Mouse (Mus musculus) olfactory bulb, adult 2 months (tissue): Measurements from ENCODE around the gene Phactr1. TPM values are rescaled to one million over a fixed set of nuclear protein-coding genes. Genes with fewer than 3 reads are reported as not detected.

ENCODE experiments used
- H3K27ac ChIP-seq: fragments of 200-500 bp; 2 replicates; pipeline ENCODE4 v1.5.1; 2012; ENCODE audit warnings: low read depth, low read length; ENCODE audit not compliant: insufficient read depth
- H3K4me1 ChIP-seq: fragments of 200-500 bp; 2 replicates; pipeline ENCODE4 v1.6.1; 2012; ENCODE audit warnings: low read length; ENCODE audit not compliant: control insufficient read depth, insufficient read depth
- H3K4me3 ChIP-seq: fragments of 200-500 bp; 2 replicates; pipeline ENCODE4 v1.5.1; 2012; ENCODE audit warnings: mild to moderate bottlenecking, low read depth, low read length, moderate library complexity; ENCODE audit not compliant: insufficient read depth
- CTCF ChIP-seq: fragments of 200-500 bp; IDR thresholded peaks from 2 replicates; pipeline ENCODE4 v1.5.1; 2012; ENCODE audit warnings: low read depth, mild to moderate bottlenecking, low read length, moderate library complexity; ENCODE audit not compliant: insufficient read depth
- POLR2A ChIP-seq: fragments of 200-500 bp; IDR thresholded peaks from 2 replicates; pipeline ENCODE4 v1.6.1; 2012; ENCODE audit warnings: mild to moderate bottlenecking, low read depth, low read length, moderate library complexity; ENCODE audit not compliant: insufficient read depth
- WGBS: fragments of 180-500 bp; shearing (Covaris S2); methylation state at CpG from one replicate; pipeline ENCODE4 v1.1.7; 2018; 5-methylcytosine and 5-hydroxymethylcytosine counted together
- polyA plus RNA-seq: library from polyadenylated mRNA; stranded (reverse); fragments of >200 nt; gene quantifications from 2 replicates; pipeline ENCODE4 v1.2.4, GENCODE M21; 2012; ENCODE audit warnings: low replicate concordance; ENCODE audit not compliant: missing spikeins, insufficient read depth, insufficient read length

Phactr1 gene
- polyA plus RNA-seq, 1 experiment: not detected

DNA sequence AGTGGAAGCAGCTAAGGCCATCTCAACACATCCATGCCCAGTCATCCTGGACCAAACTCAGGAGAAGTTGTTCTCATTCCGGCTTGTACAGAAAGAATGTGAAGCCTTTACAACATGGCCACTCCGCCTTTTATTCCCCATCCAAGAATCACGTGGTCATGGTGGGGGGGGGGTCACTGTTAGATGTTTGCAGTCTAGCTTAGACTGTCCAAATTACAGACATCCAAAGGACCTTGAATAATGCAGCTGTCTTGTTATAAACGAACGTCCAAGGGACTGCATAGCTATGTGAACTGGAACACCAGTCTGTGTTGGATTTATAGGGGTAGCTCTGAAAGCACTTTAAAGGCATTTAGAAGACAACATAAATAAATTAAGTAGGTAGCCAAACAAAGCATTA, 328.0 kb downstream of the Phactr1 start:
- WGBS: 70% methylated on average over 5 of the region's 5 CpGs
- Histone ChIP-seq H3K27ac (no peak overlapping the region), H3K4me1 (peaks cover 4% of the 10 kb centered on the region; the same call in 1 of the 2 replicates), H3K4me3 (no peak overlapping the region)
- TF ChIP-seq POLR2A (no peak), CTCF (no peak)

DNA sequence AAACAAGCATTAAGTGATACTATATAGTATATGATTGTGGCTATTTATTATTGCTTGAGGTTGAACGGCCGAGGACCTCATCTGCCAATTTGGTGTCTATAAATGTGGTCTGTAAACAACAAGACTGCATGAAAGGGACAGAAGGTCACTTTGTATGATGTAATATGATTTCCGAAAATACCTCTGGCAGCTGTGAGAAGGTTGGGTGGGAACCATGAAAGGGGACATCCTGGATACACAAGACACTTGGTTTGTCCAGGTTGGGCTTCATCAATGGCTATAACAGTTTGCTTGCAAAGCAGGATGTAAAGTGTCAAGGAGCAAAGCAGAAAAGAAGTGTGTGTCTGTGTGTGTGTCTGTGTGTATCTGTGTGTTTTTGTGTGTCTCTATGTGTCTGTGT, 329.2 kb downstream of the Phactr1 start:
- H3K4me3 ChIP-seq: no peak overlapping the region
- H3K4me1 ChIP-seq: 0 out of 2 replicates have a peak, but pooled peaks cover 4% of the 10 kb centered on the region
- no peak overlapping the region for H3K27ac ChIP-seq
- 95% methylated on average over 3 of the region's 3 CpGs for WGBS
- TF ChIP-seq POLR2A (no peak), CTCF (no peak)

DNA sequence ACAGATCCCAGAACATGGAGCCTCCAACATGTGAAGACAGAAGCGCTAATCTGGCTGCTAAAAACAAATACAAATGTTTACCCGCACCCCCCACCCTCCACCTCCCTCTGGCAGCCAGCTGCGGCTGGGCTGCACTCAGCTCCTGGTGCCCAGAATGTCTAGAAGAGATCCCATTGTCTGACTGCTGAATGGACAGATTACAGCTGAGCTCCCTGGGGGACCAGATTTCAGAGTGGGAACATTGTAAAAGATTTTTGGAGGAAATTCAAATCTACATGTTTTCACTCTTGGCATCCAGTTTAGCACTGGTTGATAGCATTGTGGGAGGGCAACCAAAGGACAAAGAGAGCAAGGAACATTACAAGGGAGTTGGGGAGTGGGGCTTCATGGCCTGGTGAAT, 331.1 kb downstream of the Phactr1 start:
- H3K4me1 ChIP-seq: 0 out of 2 replicates have a peak, but pooled peaks cover 4% of the 10 kb centered on the region
- 24% methylated on average over 3 of the region's 3 CpGs for WGBS
- 0 out of 2 replicates have a peak overlapping the region, but pooled peaks have one; percentile 39 for H3K27ac ChIP-seq
- TF ChIP-seq CTCF (no peak), POLR2A (no peak)
- no peak overlapping the region for H3K4me3 ChIP-seq

GRCm38 (mm10) chr13:43013984-43014383, 333.6 kb downstream of the Phactr1 start:
- WGBS: 55% methylated on average over 4 of the region's 4 CpGs
- TF ChIP-seq CTCF (no peak), POLR2A (no peak)
- H3K27ac ChIP-seq: no peak overlapping the region
- 0 out of 2 replicates have a peak, but pooled peaks cover 4% of the 10 kb centered on the region for H3K4me1 ChIP-seq
- no peak overlapping the region for H3K4me3 ChIP-seq

- TF ChIP-seq CTCF (no peak), POLR2A (no peak)
- Histone ChIP-seq H3K27ac (no peak overlapping the region), H3K4me3 (no peak overlapping the region), H3K4me1 (0 out of 2 replicates have a peak, but pooled peaks cover 4% of the 10 kb centered on the region)
- 39% methylated on average over 6 of the region's 6 CpGs for WGBS
Measured at GRCm38 (mm10) chr13:43015768-43016167, 335.3 kb downstream of the Phactr1 start.

DNA sequence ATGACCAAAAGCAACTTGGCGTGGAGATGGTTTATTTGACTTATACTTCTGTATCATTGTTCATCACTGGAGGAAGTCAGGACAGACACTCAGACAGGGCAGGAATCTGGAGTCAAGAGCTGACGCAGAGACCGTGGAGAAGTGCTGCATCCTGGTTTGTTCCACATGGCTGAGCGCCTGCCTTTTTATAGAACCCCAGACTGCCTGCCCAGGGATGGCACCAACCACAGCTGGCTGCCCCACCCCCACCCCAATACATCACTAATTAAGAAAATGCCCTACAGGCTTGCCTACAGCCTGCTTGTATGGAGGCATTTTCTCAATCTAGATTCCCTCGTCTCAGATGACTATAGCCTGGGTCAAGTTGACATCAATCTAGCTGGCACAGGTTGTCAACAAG, 338.4 kb downstream of the Phactr1 start:
- Histone ChIP-seq H3K4me3 (no peak overlapping the region), H3K27ac (no peak overlapping the region), H3K4me1 (peaks cover 3% of the 10 kb centered on the region; the same call in 1 of the 2 replicates)
- TF ChIP-seq POLR2A (no peak), CTCF (no peak)
- 54% methylated on average over 5 of the region's 5 CpGs for WGBS

DNA sequence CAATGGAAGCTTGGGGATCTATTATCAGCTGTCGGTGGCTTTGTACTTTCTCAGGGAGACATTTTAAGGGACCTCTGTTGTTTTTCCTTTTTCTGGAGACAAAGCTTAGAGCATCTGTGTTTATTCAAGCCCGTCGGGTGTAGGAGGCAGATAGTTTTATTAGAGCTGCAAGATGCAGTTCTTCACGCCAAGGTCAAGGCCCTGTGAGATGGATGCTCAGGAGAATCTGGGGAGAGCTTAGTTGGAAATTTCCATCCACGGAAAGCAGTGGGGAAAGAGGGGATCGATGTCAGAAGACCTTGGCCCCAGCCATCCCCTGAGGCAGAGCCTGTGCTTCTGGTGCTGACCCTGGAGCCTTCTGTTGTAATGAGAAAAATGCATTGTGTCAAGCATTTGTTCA, 340.6 kb downstream of the Phactr1 start:
- H3K27ac ChIP-seq: peak overlapping the region; percentile 34; the same call in 1 of the 2 replicates
- TF ChIP-seq POLR2A (no peak), CTCF (no peak)
- peaks cover 3% of the 10 kb centered on the region; the same call in 1 of the 2 replicates for H3K4me1 ChIP-seq

GRCm38 (mm10) chr13:43023005-43023404, 342.6 kb downstream of the Phactr1 start:
- 88% methylated on average over 5 of the region's 5 CpGs for WGBS
- no peak overlapping the region for H3K4me3 ChIP-seq
- peaks cover 3% of the 10 kb centered on the region; the same call in 1 of the 2 replicates for H3K4me1 ChIP-seq
- no peak for TF ChIP-seq POLR2A
- H3K27ac ChIP-seq: no peak overlapping the region

More for the DNA sequence above, 340.6 kb downstream of the Phactr1 start:
- WGBS: 69% methylated on average over 6 of the region's 6 CpGs
- no peak overlapping the region for H3K4me3 ChIP-seq

GRCm38 (mm10) chr13:43027568-43027967, 347.1 kb downstream of the Phactr1 start:
- Histone ChIP-seq H3K4me1 (no peaks in the 10 kb centered on the region), H3K27ac (no peak overlapping the region), H3K4me3 (no peak overlapping the region)
- TF ChIP-seq POLR2A (no peak), CTCF (no peak)
- 75% methylated on average over 1 of the region's 1 CpGs for WGBS

GRCm38 (mm10) chr13:43030222-43030621, 349.8 kb downstream of the Phactr1 start:
- TF ChIP-seq CTCF: no peak
- no peak for TF ChIP-seq POLR2A
- Histone ChIP-seq H3K4me1 (peaks cover 5% of the 10 kb centered on the region; the same call in 1 of the 2 replicates), H3K27ac (no peak overlapping the region), H3K4me3 (no peak overlapping the region)
- WGBS: 82% methylated on average over 2 of the region's 2 CpGs

DNA sequence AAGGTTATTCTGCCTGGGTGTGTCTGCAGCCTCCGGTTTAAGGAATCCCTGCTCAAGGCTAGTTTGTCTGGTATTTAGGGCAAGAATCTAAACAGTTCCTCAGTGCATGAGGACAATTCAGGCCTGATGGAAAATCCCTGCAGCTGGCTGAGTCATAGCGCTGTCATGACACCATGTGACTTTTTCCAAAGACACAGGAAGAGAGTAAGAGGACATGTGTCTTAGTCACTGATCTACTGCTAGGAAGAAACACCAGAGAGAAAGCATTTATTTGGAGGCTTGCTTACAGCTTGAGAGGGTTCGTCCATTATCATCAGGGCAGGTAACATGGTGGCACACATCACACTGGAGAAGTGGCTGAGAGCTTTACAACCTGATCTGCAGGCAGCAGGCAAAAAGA, 352.0 kb downstream of the Phactr1 start:
- WGBS: 72% methylated on average over 3 of the region's 3 CpGs
- no peak for TF ChIP-seq POLR2A
- TF ChIP-seq CTCF: no peak

More for the DNA sequence above, 352.0 kb downstream of the Phactr1 start:
- Histone ChIP-seq H3K4me1 (peaks cover 5% of the 10 kb centered on the region; the same call in 1 of the 2 replicates), H3K4me3 (no peak overlapping the region), H3K27ac (peak overlapping the region; percentile 31; the same call in 1 of the 2 replicates)
